Mouse (Mus musculus) gastrocnemius, adult 2 months (tissue): ENCODE results near the gene Phospho1. TPM values are rescaled to one million over a fixed set of nuclear protein-coding genes. Genes with fewer than 3 reads are reported as not detected.

ENCODE experiments used
- DNase-seq: peaks from one replicate; pipeline ENCODE4 v3.0.0; 2022
- H3K27ac ChIP-seq: fragments of 200-600 bp; 2 replicates; pipeline ENCODE4 v1.8.1; 2022; ENCODE audit warnings: mild to moderate bottlenecking
- H3K4me3 ChIP-seq: fragments of 200-600 bp; 2 replicates; pipeline ENCODE4 v1.8.1; 2022; ENCODE audit warnings: mild to moderate bottlenecking, moderate library complexity
- CTCF ChIP-seq: fragments of 200-600 bp; IDR thresholded peaks from 2 replicates; pipeline ENCODE4 v1.8.1; 2022; ENCODE audit warnings: antibody characterized with exemption, mild to moderate bottlenecking, moderate library complexity
- intact Hi-C: fragments of 180-260 bp; cut with DNase I; formaldehyde crosslinking; loops from one replicate; pipeline ENCODE4 v1.15.1; 2025
- total RNA-seq, 2 experiments: library from RNA; stranded (reverse); gene quantifications; 2 replicates each; pipeline ENCODE4 v1.2.3; 2021

Phospho1 gene
- total RNA-seq, 2 experiments from 2014 or later: 274 to 394 TPM

GRCm38 (mm10) chr11:95821511-95821910 is 2.8 kb upstream of the Phospho1 start:
- DNase-seq: no peak
- H3K27ac ChIP-seq: no peak overlapping the region
- H3K4me3 ChIP-seq: no peak overlapping the region
- TF ChIP-seq CTCF: no peak
- intact Hi-C loops: no loop called here

DNA sequence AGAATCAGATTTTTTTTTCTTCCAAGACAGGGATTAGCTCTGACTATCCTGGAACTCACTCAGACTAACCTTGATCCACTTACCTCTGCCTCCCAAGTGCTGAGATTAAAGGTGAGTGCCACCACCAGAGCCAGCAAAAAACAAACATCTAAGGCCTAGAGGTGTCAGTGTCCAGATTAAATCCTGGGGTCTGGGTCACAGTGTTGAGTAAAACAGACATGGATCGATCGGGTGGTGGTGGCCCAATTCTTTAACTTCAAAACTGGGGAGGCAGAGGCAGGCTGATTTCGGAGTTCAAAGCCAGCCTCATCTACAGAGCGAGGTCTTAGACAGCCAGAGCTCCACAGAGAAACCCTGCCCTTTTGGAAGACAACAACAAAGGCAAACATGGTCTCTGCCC is 1.9 kb upstream of the Phospho1 start:
- no peak for TF ChIP-seq CTCF
- DNase-seq: no peak
- Histone ChIP-seq H3K27ac (no peak overlapping the region), H3K4me3 (no peak overlapping the region)
- intact Hi-C loops: no loop called here

DNA sequence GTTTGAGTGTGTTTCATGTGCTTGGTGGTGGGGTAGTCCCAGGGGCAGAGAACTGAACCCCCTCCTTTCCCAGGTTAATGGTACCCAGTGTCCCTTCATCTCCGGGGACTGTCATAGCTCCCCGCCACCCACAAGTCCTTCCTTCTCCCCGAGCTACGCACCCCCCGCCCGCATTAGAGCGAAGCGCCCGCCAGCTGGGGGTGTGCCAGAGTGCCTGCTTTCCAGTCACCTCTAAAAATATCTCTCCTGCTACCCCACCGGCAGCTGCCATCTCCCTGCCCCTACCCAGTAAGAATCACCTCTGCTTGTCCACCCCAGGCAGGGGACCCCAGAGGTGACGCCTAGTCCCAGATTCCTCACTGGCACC is 561 bp downstream of the Phospho1 start:
- peak overlapping the region; percentile 99 for H3K27ac ChIP-seq
- H3K4me3 ChIP-seq: peak overlapping the region; percentile 95
- peak; percentile 95 for DNase-seq
- intact Hi-C loops: loop anchor here (2.0 kb wide), 1 partner anchor 48 kb away; no protein-coding TSS in a partner anchor
- TF ChIP-seq CTCF: no peak

DNA sequence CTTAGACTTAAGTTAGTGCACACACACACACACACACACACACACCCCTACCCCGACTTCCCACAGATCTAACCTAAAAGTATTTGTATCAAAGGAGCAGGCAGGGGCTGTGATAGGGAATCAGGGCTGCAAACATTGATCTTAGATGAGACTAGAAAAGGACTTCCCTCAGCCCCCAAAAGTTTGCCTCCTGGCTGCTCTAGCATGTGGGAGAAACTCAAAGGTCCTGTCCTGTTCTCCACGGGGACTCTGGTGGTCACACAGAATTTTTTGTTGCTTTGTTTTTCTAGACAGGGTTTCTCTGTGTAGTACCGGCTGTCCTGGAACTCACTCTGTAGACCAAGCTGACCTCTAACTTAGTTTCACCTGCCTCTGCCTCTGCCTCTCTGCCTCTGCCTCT is 1.3 kb downstream of the Phospho1 start:
- Histone ChIP-seq H3K27ac (peak overlapping the region; percentile 99), H3K4me3 (peak overlapping the region; percentile 95)
- no peak for TF ChIP-seq CTCF
- no peak for DNase-seq
- intact Hi-C loops: loop anchor here (2.0 kb wide), 1 partner anchor 49 kb away; no protein-coding TSS in a partner anchor

DNA sequence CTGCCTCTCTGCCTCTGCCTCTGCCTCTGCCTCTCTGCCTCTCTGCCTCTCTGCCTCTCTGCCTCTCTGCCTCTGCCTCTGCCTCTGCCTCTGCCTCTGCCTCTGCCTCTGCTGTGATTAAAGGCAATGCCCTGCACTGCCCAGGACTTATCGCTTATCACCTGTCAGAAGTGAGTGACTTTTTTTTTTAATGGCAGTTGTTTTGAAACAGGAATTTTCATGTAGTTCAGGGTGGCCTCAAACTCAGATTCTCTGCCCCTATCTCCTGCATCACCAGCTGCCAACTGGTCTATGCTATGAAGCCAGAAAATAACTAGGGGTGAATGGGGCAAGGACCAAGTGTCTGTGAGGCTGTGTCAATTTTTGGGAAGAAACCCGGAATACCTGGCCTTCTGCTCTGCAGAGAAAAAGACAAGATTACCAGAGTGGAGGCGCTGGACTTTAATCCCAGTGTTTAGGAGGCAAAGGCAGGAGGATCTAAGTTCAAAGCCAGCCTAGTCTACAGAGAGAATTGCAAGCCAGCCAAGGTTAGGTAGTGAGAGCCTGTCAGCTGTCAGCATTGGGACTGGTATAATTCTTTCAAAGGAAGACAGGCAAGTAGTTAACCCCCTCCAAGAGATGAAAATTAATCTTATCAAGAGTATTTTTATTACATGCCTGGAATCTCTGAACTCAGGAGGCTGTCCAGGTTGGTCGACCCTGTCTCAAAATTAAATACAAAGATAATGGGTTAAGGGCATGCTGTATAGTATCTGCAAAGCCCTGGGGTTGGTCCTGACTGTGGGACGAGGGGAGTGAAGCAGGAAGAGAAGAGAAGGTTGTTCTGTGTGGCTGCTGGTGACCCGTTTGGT is 2.2 kb downstream of the Phospho1 start:
- Histone ChIP-seq H3K4me3 (peak overlapping the region; percentile 23), H3K27ac (peak overlapping the region; percentile 70)
- DNase-seq: no peak
- no peak for TF ChIP-seq CTCF
- intact Hi-C loops: no loop called here

DNA sequence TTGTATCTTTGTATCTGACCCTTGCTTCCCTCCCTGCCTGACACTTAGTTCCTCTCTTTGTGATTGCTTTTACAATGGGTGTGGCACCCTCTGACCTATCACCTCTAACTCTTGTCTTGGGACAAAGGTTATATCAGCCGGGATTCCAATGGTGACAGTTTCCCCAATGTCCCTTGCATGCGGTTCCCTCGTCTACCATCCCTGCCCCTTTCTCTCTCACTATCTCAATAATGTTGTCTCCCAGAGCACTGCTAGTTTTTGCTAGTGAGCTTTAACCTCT is 2.8 kb downstream of the Phospho1 start:
- no peak for DNase-seq
- no peak for TF ChIP-seq CTCF
- peak overlapping the region; percentile 23; the same call in 1 of the 2 replicates for H3K4me3 ChIP-seq
- intact Hi-C loops: no loop called here
- H3K27ac ChIP-seq: peak overlapping the region; percentile 70

DNA sequence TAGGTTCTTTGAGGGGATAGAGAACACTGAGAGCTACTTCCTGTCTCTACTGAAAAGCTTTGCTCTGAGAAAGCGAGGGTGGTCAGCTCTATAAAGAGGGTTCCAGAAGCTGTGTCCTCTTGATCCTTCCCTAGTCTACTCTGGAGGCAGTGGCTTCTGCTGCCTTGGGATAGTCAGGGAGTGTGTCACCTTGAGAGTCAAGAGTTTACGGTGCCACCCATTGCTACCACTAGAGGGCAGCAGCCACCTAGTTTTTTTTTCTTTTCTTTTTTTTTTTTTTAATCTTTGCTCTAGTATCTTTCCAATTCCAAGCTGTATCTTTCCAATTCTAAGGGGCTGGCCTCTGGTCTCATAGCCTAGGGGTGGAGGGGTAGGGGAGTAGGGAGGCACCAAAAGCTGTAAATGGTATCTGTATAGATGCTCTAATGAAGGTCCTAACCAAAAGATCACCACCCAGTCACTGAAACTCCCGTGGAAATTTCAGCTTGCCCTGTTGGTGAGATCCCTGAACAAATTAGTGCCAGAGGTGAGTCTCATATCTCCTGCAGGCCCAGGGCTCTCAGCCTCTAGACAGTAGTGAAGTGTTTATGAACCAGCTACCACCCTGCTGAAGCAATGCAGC is 3.3 kb downstream of the Phospho1 start:
- intact Hi-C loops: loop anchor here (1.0 kb wide), 1 partner anchor 26 kb away; no protein-coding TSS in a partner anchor
- H3K4me3 ChIP-seq: peak overlapping the region; percentile 23; the same call in 1 of the 2 replicates
- H3K27ac ChIP-seq: peak overlapping the region; percentile 70
- TF ChIP-seq CTCF: peak; percentile 83
- peak; percentile 70 for DNase-seq

- TF ChIP-seq CTCF: no peak
- peak overlapping the region; percentile 13; the same call in 1 of the 2 replicates for H3K4me3 ChIP-seq
- intact Hi-C loops: loop anchor here (1.0 kb wide), 1 partner anchor 25 kb away; no protein-coding TSS in a partner anchor
- no peak for DNase-seq
- H3K27ac ChIP-seq: peak overlapping the region; percentile 57; the same call in 1 of the 2 replicates
Measured at GRCm38 (mm10) chr11:95828181-95828964, 4.1 kb downstream of the Phospho1 start.

DNA sequence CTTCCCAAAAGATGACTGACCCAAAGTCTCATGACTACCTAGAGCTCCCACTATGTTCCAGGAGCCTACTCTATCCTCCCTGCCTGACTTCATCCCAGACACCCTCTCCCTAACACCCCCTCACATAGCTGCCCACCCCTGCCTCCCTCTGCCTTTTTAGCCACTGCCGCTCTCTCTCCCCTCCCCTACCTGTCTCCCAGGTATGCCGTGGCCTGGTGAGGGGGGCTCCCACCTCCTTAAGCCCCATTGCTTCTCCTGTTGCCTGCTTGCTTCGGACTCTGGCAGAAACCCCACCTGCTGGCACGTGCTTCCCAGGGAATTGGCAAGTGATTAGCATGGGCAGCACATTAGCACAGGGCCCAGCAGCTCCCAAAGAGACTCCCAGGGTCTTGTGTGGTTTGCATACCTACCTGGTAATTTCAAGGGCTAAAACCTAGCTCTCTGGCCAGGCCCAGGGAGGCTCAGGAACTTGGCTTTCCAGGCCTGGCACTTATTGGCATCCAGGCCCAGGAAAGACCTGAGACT is 5.3 kb downstream of the Phospho1 start:
- intact Hi-C loops: no loop called here
- no peak overlapping the region for H3K27ac ChIP-seq
- no peak for TF ChIP-seq CTCF
- H3K4me3 ChIP-seq: no peak overlapping the region
- no peak for DNase-seq

GRCm38 (mm10) chr11:95830411-95831275 is 6.3 kb downstream of the Phospho1 start:
- DNase-seq: peak; percentile 33
- intact Hi-C loops: no loop called here
- peak overlapping the region; percentile 8; the same call in 1 of the 2 replicates for H3K27ac ChIP-seq
- peak overlapping the region; percentile 62 for H3K4me3 ChIP-seq
- TF ChIP-seq CTCF: no peak

GRCm38 (mm10) chr11:95831276-95831619 is 6.9 kb downstream of the Phospho1 start:
- intact Hi-C loops: no loop called here
- TF ChIP-seq CTCF: no peak

GRCm38 (mm10) chr11:95831641-95832040 is 7.3 kb downstream of the Phospho1 start:
- no peak for DNase-seq
- no peak overlapping the region for H3K27ac ChIP-seq
- peak; percentile 17; the same call in 1 of the 2 replicates for TF ChIP-seq CTCF
- H3K4me3 ChIP-seq: peak overlapping the region; percentile 62
- intact Hi-C loops: no loop called here

More at GRCm38 (mm10) chr11:95831276-95831619, 6.9 kb downstream of the Phospho1 start:
- Histone ChIP-seq H3K4me3 (peak overlapping the region; percentile 62), H3K27ac (peak overlapping the region; percentile 8; the same call in 1 of the 2 replicates)
- DNase-seq: no peak
